Mouse (Mus musculus): ENCODE data around the gene Ltk. TPM values are rescaled to one million over a fixed set of nuclear protein-coding genes. Genes with fewer than 3 reads are reported as not detected.
A peak's percentile ranks its signal among the peaks of the same experiment; 100 is the strongest.

Gene Ltk
- polyA plus RNA-seq (2017; shearing (Covaris generic)): under 1 TPM in 1 of 3 experiments, not detected in 2; 0.15 TPM

GRCm38 (mm10) chr2:119760251-119760650 is at the start of gene Ltk:
TSS of gene Ltk (minus strand) at chr2:119760431.
- no peak for ATAC-seq

GRCm38 (mm10) chr2:119808881-119809280 is 48.6 kb upstream of the Ltk start:
- no peak for ATAC-seq

DNA sequence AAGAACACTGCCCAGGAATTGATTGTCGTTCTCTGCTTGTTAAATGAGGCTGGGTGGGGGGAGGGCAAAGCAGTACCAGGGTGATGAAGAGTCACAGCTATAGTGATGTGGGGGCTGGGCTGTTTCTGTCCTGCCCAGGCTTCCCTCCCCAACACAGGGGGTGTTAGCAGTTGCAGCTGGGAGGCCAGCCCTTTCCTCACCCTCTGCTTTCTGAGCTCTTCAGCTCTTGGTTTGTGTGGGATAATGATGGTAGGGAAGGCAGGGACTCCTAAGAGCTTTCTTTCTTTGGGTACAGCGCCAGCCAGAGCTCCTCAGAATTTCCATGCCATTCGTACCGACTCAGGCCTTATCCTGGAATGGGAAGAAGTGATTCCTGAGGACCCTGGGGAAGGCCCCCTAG is 48.2 kb upstream of the Ltk start:
- ATAC-seq: no peak

DNA sequence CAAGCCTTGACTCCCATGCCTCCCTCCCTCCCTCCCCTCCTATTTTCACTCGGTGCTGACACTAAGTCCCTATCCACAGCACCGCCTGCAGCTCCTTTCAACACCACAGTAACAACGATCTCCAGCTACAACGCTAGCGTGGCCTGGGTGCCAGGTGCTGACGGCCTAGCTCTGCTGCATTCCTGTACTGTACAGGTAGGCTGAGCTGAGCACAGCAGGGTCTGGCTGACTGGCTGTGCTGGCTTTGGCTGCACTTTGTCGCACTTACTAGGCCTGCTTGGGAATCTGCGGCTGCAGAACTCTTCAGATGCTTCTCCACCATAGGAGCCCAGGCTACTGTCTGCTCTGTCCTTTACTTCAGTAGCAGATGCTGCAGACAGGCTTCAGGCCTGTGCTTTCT is 45.3 kb upstream of the Ltk start:
- no peak for ATAC-seq

DNA sequence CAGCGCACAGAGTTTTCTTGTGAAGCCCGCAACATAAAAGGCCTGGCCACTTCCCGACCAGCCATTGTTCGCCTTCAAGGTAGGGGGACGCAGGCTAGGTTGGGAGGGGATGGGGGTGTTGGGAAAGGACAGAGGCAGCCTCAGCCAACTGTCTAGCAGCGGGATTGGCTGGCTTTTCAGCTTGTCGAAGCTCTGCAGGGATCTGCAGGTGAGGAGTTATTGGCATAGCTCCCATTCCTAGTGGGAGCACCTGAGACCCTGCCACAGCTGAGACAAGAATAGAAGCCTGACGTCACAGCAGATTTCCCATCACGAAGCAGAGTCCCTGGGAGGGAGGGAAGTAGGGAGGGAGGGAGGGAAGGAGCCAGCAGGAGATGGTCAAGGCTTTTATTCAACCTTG is 44.5 kb upstream of the Ltk start:
- ATAC-seq: no peak

DNA sequence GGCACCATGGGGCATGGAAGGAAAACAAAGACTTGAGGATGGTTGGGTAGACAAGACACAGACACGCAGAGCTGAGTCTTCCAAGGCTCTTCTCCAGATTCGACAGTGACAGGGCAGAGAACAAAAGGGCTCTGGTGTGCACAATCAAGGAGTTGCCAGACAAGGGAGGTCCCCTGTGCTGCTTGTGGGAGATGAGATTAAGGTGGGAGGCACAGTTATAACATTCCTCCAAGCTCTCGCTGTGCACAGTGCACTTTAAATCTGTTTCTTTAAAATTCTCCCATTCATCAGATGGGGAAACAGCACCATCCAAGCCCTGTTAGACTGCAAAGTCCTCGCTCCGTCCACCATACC is 44.0 kb upstream of the Ltk start:
- no peak for ATAC-seq

DNA sequence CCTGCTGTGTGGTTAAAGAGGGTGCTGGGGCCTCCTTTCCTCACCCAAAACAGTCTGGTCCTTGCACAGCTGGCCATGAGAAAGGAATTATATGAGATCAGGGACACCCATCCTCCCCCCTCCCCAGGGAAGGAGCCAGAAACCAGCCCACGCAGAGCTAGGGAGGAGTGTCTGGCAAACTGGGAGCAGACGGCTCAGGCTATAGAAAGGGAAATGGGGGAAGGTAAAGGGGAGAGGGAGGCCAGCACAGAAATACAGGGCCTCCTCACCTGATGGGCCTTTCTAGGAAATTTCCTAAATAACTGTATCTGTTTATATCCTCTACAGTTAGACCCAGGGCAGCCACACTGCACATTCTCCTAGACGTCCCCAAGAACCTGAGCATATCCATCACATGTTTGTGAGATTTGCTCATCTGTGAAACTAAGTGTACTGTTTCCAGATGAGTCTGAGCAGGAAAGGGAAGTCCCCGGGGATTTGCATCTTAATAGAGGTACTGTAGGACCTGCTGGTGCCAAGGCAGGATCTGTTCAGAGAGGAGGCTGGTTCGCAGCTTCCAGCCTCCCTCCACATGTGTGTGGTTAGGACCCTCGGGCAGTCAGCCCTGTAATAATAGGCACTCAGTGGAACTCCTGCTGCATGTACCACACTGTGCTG is 43.5 kb upstream of the Ltk start:
- no peak for ATAC-seq

GRCm38 (mm10) chr2:119802767-119803617 is 42.8 kb upstream of the Ltk start:
- ATAC-seq: no peak

- no peak for ATAC-seq
Observed at GRCm38 (mm10) chr2:119800876-119801846, 40.9 kb upstream of the Ltk start.

DNA sequence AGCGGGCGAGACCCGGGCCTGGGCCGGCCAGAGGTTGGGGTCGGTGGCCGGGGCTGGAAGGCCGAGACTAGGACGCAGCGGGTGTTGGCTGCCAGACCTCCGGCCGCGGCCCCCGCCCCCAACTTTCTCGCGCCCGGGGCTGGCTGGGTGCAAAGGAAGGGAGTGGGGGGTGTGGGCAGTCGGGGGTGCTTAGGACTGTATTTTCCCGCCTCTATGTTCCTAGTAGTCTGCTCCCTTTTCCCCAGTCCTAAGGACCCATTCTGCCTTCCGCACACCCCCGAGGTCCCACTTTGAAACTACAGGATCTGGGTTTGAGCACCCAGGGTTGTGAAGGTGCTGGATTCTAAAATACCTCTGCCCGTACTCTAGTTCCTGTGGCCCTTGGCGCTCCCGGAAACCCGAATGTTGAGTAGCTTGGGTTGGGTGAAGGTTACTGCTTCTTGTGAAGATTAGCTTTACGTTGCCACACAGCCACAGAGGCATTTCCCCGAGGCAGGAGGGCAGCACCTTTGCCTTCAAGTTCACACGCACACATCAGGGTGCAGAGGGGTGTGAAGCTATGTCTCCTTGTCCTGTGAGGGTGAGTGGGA is 39.8 kb upstream of the Ltk start:
- ATAC-seq: peak; percentile 53

DNA sequence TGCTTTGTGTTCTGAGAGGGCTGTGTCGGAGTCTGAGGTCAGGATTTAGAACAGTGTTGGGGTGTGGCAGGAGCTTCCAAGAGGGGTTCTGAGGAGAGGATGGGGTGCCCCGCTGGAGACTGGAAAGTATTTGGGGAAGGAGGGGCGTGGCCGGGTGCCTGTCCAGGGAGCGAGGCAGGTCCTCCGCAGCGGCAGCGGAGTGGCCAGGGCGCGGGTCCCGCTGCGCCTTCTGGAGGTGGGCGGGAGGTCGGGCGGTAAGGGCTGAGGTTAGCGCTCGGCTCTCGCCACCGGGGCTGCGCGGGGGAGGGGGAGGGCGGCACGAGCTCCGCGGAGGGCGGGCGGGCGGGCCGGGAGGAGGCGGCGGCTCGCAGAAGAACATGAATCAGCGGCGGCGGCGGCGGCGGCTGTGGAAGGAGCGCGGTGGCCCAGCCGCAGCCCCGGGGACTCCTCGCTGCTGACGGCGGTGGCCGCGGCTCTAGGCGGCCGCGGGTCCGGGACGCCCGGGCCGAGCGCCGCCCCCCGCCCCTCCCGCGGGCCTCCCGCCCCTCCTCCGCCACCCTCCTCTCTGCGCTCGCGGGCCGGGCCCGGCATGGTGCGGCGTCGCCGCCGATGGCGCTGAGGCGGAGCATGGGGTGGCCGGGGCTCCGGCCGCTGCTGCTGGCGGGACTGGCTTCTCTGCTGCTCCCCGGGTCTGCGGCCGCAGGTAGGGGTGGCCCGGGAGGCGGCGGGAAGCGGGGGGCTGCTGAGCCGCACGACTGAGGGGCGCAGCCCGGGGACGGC is 39.1 kb upstream of the Ltk start:
- peak; percentile 33 for ATAC-seq

GRCm38 (mm10) chr2:119798246-119798927 is 38.2 kb upstream of the Ltk start:
- peak; percentile 42 for ATAC-seq

DNA sequence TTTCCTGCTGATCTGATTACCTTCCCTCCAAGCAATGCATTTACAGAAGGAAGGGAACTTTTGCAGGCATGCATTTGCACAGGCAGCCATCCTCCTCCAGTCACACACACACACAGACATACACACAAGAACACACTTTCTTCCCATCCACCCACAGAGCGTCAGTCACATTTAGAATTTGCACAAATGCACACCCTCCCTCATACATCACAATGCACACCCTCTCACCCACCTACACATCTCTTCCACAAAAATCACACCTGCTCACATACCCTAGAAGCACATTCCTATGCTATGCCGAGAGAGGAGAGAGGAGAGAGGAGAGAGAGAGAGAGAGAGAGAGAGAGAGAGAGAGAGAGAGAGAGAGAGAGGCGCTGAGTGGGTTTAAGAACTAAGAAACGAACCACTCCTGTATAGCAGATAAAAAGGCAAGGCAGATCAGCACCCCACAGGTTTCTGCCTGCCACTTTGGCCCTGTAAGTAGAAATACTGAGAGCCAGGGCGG is 37.1 kb upstream of the Ltk start, which contains the start of gene Tyro3:
Tyro3 (plus strand) TSS at position 455 of the 505 bp plus-strand sequence.
- ATAC-seq: no peak

GRCm38 (mm10) chr2:119789996-119790395 is 29.8 kb upstream of the Ltk start:
- ATAC-seq: no peak

GRCm38 (mm10) chr2:119787206-119787883 is 27.1 kb upstream of the Ltk start, which contains the start of gene Rpap1:
TSS of gene Rpap1 (minus strand) at chr2:119787537.
- peak; percentile 99 for ATAC-seq

- ATAC-seq: no peak
Observed at GRCm38 (mm10) chr2:119767246-119767645, 7.0 kb upstream of the Ltk start.

DNA sequence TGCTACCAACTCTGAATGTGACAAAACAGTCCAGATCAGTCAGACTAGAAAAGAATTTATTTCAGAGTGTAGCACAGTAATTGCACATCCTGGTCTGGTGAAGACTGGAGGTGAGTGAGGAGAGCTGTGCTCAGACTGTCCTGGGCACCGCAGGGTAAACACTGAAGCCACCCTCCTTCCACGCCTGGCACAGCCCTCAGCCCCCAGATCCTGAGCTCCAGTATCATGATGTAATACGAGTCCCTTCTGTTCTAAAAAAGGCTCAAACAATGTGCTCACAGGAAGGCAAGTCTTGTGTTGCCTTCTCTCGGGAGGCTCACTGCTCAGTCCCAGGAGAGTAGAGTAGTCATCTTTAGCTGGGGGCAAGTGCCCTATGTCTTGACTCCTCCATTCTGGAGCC is 3.7 kb upstream of the Ltk start:
- no peak for ATAC-seq

GRCm38 (mm10) chr2:119762276-119762675 is 2.0 kb upstream of the Ltk start:
- ATAC-seq: no peak

DNA sequence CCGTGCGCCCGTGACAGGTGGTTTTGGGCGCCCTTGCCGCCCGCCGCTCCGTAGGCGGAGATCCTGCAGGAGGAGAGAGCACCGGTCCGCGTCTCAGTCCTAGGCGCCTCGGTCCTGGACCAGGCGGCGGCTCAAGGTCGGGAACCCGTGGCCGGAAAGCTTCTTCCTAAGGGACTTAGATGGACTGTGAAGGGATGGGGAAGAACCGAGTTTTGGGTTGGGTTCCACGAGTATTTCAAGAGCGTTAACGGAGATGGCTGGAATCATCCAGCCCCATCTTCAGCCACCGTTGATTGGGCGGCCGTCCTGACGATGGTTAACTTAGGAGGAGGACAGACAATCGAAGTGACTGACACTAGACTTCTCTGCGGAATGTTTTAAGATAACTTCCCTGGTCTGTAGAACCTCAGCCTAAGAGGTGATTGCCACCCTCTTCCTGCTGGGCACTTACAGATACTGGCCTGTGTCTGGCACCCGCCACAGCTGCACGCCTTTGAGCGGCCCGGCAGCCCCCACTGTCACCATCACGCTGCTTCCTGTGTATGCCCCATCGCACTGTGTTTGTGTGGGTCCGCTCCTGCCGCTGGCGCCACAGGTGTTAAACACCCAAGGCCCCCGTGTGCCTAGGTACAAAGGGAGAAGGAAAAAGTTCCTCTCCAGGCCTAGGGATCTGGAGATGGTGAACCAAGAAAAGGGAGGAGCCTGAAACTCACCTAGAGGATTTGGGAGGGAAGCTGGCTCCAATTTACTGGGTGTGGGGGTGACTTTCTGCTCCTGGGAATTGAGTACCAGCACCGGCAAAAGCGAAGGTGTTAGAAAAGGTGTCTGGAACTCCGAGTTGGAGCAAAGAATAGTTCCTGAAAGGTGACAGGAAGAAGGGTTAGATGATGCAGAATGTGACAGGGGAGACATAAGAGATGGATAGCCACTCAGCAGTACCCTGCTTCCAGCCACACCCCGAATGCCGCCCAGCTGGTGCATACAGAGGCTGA is 1.1 kb downstream of the Ltk start:
- ATAC-seq: peak; percentile 56
